Mouse (Mus musculus) hindbrain, embryonic 13.5 days (tissue): Measurements from ENCODE around the gene Prkca. TPM values are rescaled to one million over a fixed set of nuclear protein-coding genes. Genes with fewer than 3 reads are reported as not detected.

ENCODE experiments used
- ATAC-seq: fragments of 200-750 bp; cut with Nextera tagmentation; 2 replicates; pipeline ENCODE4 v1.8.0; 2017; ENCODE audit warnings: moderate TSS enrichment; ENCODE audit not compliant: low FRiP score
- H3K27ac ChIP-seq: fragments of 300-500 bp; sonication (generic); 2 replicates; pipeline ENCODE4 v1.5.1; 2015; ENCODE audit warnings: inconsistent platforms, mild to moderate bottlenecking, moderate library complexity
- H3K27me3 ChIP-seq: fragments of 300-500 bp; sonication (generic); 2 replicates; pipeline ENCODE4 v1.6.1; 2015; ENCODE audit warnings: mild to moderate bottlenecking, inconsistent platforms
- H3K36me3 ChIP-seq: fragments of 300-500 bp; sonication (generic); 2 replicates; pipeline ENCODE4 v1.6.1; 2015; ENCODE audit warnings: mild to moderate bottlenecking, inconsistent platforms
- H3K4me1 ChIP-seq: fragments of 300-500 bp; sonication (generic); replicated peaks from 2 replicates; pipeline ENCODE4 v1.6.1; 2015; ENCODE audit warnings: inconsistent platforms
- H3K4me2 ChIP-seq: fragments of 300-500 bp; sonication (generic); 2 replicates; pipeline ENCODE4 v1.6.1; 2015; ENCODE audit warnings: inconsistent platforms, mild to moderate bottlenecking, moderate library complexity
- H3K4me3 ChIP-seq: fragments of 300-500 bp; sonication (generic); 2 replicates; pipeline ENCODE4 v1.5.1; 2015; ENCODE audit warnings: mild to moderate bottlenecking, inconsistent platforms
- H3K9ac ChIP-seq: fragments of 300-500 bp; sonication (generic); 2 replicates; pipeline ENCODE4 v1.6.1; 2015; ENCODE audit warnings: mild to moderate bottlenecking, inconsistent platforms
- H3K9me3 ChIP-seq: fragments of 300-500 bp; sonication (generic); 2 replicates; pipeline ENCODE4 v1.6.1; 2016; ENCODE audit warnings: inconsistent platforms
- WGBS: fragments of 180-500 bp; shearing (Covaris S2); methylation state at CpG from one replicate; pipeline ENCODE4 v1.1.7; 2015; 5-methylcytosine and 5-hydroxymethylcytosine counted together
- polyA plus RNA-seq: library from polyadenylated mRNA; unstranded; fragments of >200 nt; fragmentation: Nextera tagmentation; extraction: Ambion mirVana; gene quantifications from 2 replicates; pipeline ENCODE4 v1.2.1, GENCODE M21; 2015

The Prkca gene
- polyA plus RNA-seq, 1 experiment from 2014 or later = 7.7 TPM

DNA sequence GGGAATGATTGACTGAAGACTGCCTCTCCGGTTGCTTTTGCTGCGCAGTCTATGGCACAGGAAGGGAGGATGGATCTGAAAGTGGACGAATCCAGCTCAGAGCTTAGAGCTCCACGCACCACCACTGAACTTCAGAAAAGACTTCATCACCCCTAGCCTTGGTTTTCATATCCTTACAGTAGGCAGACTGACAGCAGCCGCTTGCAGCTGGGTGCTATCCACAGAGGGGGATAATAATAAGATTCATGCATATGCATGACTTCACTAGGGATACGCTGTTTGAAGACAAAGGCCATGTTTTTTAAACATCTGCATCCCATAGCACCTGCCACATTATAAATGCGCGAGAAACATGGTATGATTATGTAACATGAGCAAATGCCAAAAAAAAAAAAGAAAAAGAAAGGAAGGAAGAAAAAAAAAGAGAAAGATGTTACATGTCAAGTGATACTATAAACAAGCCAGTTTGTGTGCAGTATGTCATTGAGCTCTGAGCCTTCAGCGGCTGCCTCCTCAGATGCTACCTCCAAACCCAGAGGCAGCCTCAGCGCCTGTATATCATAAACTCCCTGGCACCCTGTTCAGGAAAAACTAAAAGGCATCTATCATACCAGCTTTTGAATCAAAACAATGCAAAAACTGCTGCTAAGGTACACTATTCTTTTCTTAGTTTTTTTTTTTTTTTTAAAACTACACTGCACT is 162.6 kb downstream of the Prkca start:
- Histone ChIP-seq H3K4me1 (peaks cover 17% of the 10 kb centered on the region), H3K4me3 (no peak overlapping the region), H3K9ac (peak overlapping the region; percentile 43; the same call in 1 of the 2 replicates), H3K27ac (peak overlapping the region; percentile 70), H3K4me2 (no peak overlapping the region), H3K9me3 (no peaks in the 10 kb centered on the region), H3K36me3 (no peaks in the 10 kb centered on the region), H3K27me3 (0 out of 2 replicates have a peak, but pooled peaks cover under 1% of the 10 kb centered on the region)
- WGBS = 41% methylated on average over 10 of the region's 10 CpGs
- ATAC-seq = peak; percentile 21; the same call in 1 of the 2 replicates

GRCm38 (mm10) chr11:108178802-108179201 is 164.9 kb downstream of the Prkca start:
- Histone ChIP-seq H3K4me2 (no peak overlapping the region), H3K36me3 (no peaks in the 10 kb centered on the region), H3K27ac (no peak overlapping the region), H3K9me3 (no peaks in the 10 kb centered on the region), H3K4me3 (no peak overlapping the region), H3K27me3 (0 out of 2 replicates have a peak, but pooled peaks cover 2% of the 10 kb centered on the region), H3K4me1 (peaks cover 22% of the 10 kb centered on the region), H3K9ac (no peak overlapping the region)
- no peak for ATAC-seq
- 85% methylated on average over 5 of the region's 5 CpGs for WGBS

DNA sequence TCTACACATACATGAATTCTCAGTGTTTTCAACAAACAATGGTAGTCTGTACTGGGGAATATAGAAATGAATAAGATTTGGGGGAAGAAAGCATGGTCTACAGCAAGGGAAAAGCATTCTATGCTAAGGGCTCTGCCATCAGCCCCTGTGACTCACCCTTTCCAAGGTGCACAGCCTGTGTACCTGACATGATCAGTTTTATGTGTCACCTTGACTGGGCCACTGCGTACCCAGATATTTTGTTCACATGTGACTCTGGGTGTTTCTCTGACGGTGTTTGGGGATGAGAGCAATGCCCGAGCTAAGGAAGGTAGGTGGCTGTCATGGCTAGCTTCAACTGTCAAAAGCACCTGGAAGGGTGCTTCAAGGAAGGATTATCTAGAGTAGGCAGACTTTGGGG is 165.5 kb downstream of the Prkca start:
- no peak for ATAC-seq
- no peak overlapping the region for H3K4me2 ChIP-seq
- H3K9ac ChIP-seq = no peak overlapping the region
- H3K9me3 ChIP-seq = no peaks in the 10 kb centered on the region
- H3K4me1 ChIP-seq = peaks cover 22% of the 10 kb centered on the region
- H3K27me3 ChIP-seq = 0 out of 2 replicates have a peak, but pooled peaks cover 2% of the 10 kb centered on the region
- H3K27ac ChIP-seq = no peak overlapping the region
- WGBS = 96% methylated on average over 3 of the region's 3 CpGs
- no peaks in the 10 kb centered on the region for H3K36me3 ChIP-seq
- H3K4me3 ChIP-seq = no peak overlapping the region

DNA sequence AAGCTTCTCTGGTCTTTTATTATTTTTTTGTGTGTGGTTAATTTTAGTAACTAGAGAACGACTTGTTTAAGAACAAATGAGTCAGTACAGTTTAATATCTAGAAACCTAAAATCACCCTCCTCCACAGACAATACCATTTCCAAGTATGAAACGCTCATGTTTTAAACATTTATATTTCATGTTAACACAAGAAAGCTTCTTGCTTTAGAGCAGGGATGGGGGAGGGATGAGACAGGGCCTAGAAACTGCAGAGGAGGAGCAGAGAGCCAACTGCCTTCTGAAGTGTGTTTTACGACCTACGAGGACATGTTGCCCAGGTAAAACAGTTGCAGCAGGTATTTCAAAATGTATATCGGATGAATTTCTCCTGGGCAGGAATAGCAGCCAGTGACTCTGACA is 167.0 kb downstream of the Prkca start:
- Histone ChIP-seq H3K4me1 (peaks cover 24% of the 10 kb centered on the region), H3K4me2 (no peak overlapping the region), H3K27ac (no peak overlapping the region), H3K27me3 (0 out of 2 replicates have a peak, but pooled peaks cover 2% of the 10 kb centered on the region), H3K9me3 (no peaks in the 10 kb centered on the region), H3K9ac (no peak overlapping the region), H3K36me3 (no peaks in the 10 kb centered on the region), H3K4me3 (no peak overlapping the region)
- WGBS = 93% methylated on average over 5 of the region's 5 CpGs
- ATAC-seq = no peak

DNA sequence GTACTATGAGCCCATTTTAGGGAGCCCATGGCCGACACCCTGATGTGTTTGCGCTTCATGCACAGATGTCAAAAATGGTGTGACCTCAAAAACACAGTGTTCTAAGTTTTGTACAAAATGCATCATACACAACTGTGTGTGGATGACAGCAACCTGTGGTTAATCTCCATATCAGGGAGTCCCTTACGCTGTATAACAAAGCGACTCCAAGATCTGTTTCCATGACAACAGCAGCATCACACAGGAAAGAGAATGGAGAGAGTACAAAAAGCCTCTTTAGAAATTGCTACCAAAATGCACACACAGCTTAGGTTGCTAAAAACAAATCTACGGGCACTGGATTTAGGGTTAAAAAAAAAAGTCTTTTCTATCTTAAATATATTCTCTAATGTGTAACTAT is 171.8 kb downstream of the Prkca start:
- 59% methylated on average over 5 of the region's 5 CpGs for WGBS
- H3K9ac ChIP-seq = no peak overlapping the region
- H3K27me3 ChIP-seq = 0 out of 2 replicates have a peak, but pooled peaks cover 2% of the 10 kb centered on the region
- no peaks in the 10 kb centered on the region for H3K36me3 ChIP-seq
- H3K9me3 ChIP-seq = no peaks in the 10 kb centered on the region
- H3K4me1 ChIP-seq = peaks cover 8% of the 10 kb centered on the region
- H3K4me2 ChIP-seq = no peak overlapping the region
- no peak overlapping the region for H3K27ac ChIP-seq
- H3K4me3 ChIP-seq = no peak overlapping the region
- ATAC-seq = no peak

DNA sequence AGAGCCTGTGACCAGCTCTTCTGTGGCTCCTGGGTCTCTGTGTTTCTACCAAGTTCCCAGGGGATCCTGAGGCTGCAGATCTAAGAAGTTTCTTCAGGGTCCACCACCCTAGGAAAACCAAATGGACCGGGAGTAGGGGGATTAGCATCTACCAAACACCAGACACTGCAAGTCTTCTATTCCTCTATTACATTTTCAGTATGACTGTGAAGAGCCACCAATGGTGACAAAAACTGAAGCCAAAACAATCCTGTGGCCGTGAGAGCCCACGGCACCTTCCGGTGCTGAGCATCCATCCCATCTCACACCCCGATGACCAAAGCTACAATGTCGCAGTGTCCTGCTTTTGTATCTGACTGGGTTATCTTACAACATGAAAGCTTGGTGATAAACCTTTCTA is 172.5 kb downstream of the Prkca start:
- Histone ChIP-seq H3K9me3 (no peaks in the 10 kb centered on the region), H3K27ac (peak overlapping the region; percentile 3; the same call in 1 of the 2 replicates), H3K4me2 (no peak overlapping the region), H3K4me3 (no peak overlapping the region), H3K4me1 (peaks cover 8% of the 10 kb centered on the region), H3K9ac (no peak overlapping the region), H3K27me3 (0 out of 2 replicates have a peak, but pooled peaks cover 2% of the 10 kb centered on the region), H3K36me3 (no peaks in the 10 kb centered on the region)
- no peak for ATAC-seq
- WGBS = 94% methylated on average over 6 of the region's 6 CpGs

DNA sequence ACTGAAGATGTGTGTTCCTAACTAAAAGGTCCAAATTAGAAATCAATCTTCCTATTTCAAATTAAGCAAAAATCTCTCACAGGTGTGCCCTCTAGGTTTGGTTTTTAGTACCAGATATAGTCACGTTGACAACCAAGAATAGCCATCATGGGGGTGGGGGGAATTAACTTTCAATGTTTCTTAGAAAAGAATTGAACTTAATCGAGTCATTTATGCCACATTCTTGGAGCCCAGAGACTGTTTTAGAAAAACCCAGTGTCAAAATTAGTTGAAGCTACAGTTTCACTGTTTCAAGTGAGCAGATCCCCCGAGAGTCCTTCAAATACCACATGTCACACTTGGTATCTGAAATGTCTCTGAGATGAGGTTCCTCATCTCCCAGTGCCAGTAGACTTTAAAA is 173.6 kb downstream of the Prkca start:
- Histone ChIP-seq H3K9ac (no peak overlapping the region), H3K4me1 (peaks cover 13% of the 10 kb centered on the region), H3K4me3 (no peak overlapping the region), H3K27me3 (no peaks in the 10 kb centered on the region), H3K4me2 (no peak overlapping the region), H3K27ac (no peak overlapping the region), H3K36me3 (no peaks in the 10 kb centered on the region), H3K9me3 (no peaks in the 10 kb centered on the region)
- no peak for ATAC-seq
- 88% methylated on average over 3 of the region's 3 CpGs for WGBS

DNA sequence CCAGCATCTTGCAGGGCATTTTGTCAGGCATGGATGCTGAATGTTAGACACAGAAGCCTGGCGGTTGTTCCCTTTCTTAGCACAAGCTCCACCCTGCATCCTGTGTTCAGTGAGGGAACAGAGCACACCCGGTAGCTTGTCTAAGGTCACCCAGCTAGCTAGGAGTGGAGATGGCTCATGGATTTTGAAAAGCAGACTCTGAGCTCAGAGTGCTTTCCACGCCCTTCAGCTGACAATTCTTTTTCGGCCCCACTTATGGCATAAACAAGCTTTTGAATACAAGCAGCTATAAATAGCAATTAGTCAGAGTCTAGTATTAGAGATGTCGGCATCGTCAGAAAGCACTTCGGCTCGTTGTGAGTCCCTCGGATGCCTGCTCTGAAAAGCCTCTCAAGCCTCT is 178.0 kb downstream of the Prkca start:
- Histone ChIP-seq H3K36me3 (no peaks in the 10 kb centered on the region), H3K4me2 (no peak overlapping the region), H3K27ac (no peak overlapping the region), H3K4me1 (peaks cover 11% of the 10 kb centered on the region), H3K9me3 (no peaks in the 10 kb centered on the region), H3K9ac (no peak overlapping the region), H3K4me3 (no peak overlapping the region), H3K27me3 (no peaks in the 10 kb centered on the region)
- no peak for ATAC-seq
- 63% methylated on average over 9 of the region's 9 CpGs for WGBS

DNA sequence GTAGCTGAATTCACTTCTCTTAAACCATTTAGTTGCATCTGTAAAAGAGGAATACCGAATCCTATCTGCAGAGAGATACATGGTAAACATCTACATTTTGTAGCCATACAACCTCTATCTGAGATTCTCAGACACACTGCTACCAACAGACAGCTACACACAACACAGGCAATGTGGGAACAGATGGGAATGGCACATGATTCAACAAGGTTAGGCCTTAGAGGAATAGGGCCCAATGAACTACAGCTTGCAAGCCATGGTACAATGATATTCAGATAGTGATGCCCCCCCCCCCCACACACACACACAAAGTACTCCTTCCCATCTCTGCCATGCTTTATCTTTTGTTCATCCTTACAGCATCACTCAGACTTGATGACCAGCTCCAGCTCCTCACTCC is 181.1 kb downstream of the Prkca start:
- H3K4me3 ChIP-seq = no peak overlapping the region
- H3K4me2 ChIP-seq = no peak overlapping the region
- H3K4me1 ChIP-seq = peaks cover 11% of the 10 kb centered on the region
- H3K9me3 ChIP-seq = peaks cover 6% of the 10 kb centered on the region; the same call in 1 of the 2 replicates
- 84% methylated on average over 1 of the region's 1 CpGs for WGBS
- H3K27ac ChIP-seq = peak overlapping the region; percentile 25
- H3K36me3 ChIP-seq = no peaks in the 10 kb centered on the region
- no peak for ATAC-seq
- no peak overlapping the region for H3K9ac ChIP-seq
- H3K27me3 ChIP-seq = no peaks in the 10 kb centered on the region

DNA sequence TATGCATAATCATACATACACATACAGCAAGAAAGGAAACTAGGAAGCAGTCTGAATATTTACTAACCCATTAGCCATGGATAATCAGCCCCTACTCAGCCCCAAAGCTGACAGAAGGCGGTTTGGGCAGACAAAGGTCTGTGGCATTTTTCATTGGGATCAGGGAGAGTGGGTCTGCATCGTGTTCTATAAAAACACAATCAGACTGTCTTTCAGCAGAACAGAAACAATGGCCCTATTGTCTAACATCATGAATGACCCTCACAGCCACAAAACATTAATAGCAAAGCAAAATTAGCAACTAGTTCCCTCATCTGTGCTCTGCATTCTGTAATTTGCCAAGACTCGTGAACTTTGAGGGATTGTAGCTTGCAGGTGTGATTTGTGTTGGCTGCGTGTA is 181.6 kb downstream of the Prkca start:
- peaks cover 6% of the 10 kb centered on the region; the same call in 1 of the 2 replicates for H3K9me3 ChIP-seq
- no peak overlapping the region for H3K9ac ChIP-seq
- H3K27me3 ChIP-seq = no peaks in the 10 kb centered on the region
- no peak overlapping the region for H3K4me3 ChIP-seq
- no peak overlapping the region for H3K4me2 ChIP-seq
- no peaks in the 10 kb centered on the region for H3K36me3 ChIP-seq
- ATAC-seq = no peak
- peaks cover 11% of the 10 kb centered on the region for H3K4me1 ChIP-seq
- WGBS = 20% methylated on average over 4 of the region's 4 CpGs
- H3K27ac ChIP-seq = peak overlapping the region; percentile 25

- Histone ChIP-seq H3K27ac (no peak overlapping the region), H3K9me3 (peaks cover 6% of the 10 kb centered on the region; the same call in 1 of the 2 replicates), H3K9ac (no peak overlapping the region), H3K4me2 (no peak overlapping the region), H3K36me3 (no peaks in the 10 kb centered on the region), H3K4me1 (peaks cover 5% of the 10 kb centered on the region), H3K4me3 (no peak overlapping the region), H3K27me3 (no peaks in the 10 kb centered on the region)
- ATAC-seq = no peak
- 94% methylated on average over 7 of the region's 7 CpGs for WGBS
Measured at GRCm38 (mm10) chr11:108160056-108160455, 183.7 kb downstream of the Prkca start.

DNA sequence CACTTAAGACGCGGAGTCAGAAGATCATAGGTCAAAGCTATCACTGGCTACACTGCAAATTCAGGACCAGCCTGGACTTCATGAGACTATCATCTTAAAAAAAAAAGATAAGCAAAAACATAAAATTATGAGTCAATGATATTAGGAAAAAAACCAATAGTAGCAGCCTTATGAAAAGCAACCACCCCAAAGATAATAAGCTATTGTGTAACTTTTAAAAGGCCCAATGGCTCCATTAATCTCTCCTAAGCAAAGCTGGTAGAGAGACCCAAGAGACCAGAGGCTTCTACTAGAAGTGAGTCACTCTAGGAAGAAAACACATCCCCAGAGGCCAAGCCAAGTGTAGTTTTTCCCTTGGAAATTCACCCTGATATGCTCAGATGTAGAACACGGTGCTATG is 185.7 kb downstream of the Prkca start:
- Histone ChIP-seq H3K4me3 (no peak overlapping the region), H3K27me3 (no peaks in the 10 kb centered on the region), H3K36me3 (no peaks in the 10 kb centered on the region), H3K9me3 (peaks cover 6% of the 10 kb centered on the region; the same call in 1 of the 2 replicates), H3K4me1 (peaks cover 17% of the 10 kb centered on the region), H3K9ac (no peak overlapping the region), H3K27ac (no peak overlapping the region), H3K4me2 (no peak overlapping the region)
- WGBS = 97% methylated on average over 3 of the region's 3 CpGs
- no peak for ATAC-seq

GRCm38 (mm10) chr11:108157074-108157473 is 186.7 kb downstream of the Prkca start:
- Histone ChIP-seq H3K4me3 (no peak overlapping the region), H3K27me3 (no peaks in the 10 kb centered on the region), H3K27ac (no peak overlapping the region), H3K4me1 (peaks cover 13% of the 10 kb centered on the region), H3K4me2 (no peak overlapping the region), H3K36me3 (no peaks in the 10 kb centered on the region), H3K9ac (no peak overlapping the region), H3K9me3 (peaks cover 6% of the 10 kb centered on the region; the same call in 1 of the 2 replicates)
- WGBS = 96% methylated on average over 5 of the region's 5 CpGs
- ATAC-seq = no peak
